Mouse (Mus musculus) B cell, adult 67 days (primary cell): ENCODE data around the gene Hhex. TPM values are rescaled to one million over a fixed set of nuclear protein-coding genes. Genes with fewer than 3 reads are reported as not detected.

Experiments
- total RNA-seq, 2 experiments: library from RNA; stranded (reverse); gene quantifications; 4 replicates each; pipeline ENCODE4 v1.2.4; 2023

Gene Hhex
- total RNA-seq = 100 to 1,000 TPM; 133 to 166 TPM

GRCm38 (mm10) chr19:37434263-37434951 lies at the start of gene Hhex:
Gene Hhex (plus strand): TSS chr19:37434810.

Other genes starting within 250 kb of the Hhex start
- 10 to 100 TPM; 59.9 to 60.7 TPM for gene March5, start 227.3 kb upstream of the Hhex start, total RNA-seq
- 1 to 10 TPM in 1 of 2 experiments, under 1 TPM in 1; 0.64 to 1.4 TPM for gene Cpeb3, start 226.2 kb upstream of the Hhex start, total RNA-seq
- 10 to 100 TPM; 30.7 to 38.9 TPM for gene Ide, start 97.0 kb upstream of the Hhex start, total RNA-seq
- 1 to 10 TPM; 1.0 to 1.5 TPM for gene Kif11, start 58.4 kb upstream of the Hhex start, total RNA-seq
- 10 to 100 TPM; 44.4 to 48.4 TPM for gene Exoc6, start 115.6 kb downstream of the Hhex start, total RNA-seq